Mouse (Mus musculus) embryonic facial prominence, embryonic 13.5 days (tissue): ENCODE results near the gene Noto. TPM values are rescaled to one million over a fixed set of nuclear protein-coding genes. Genes with fewer than 3 reads are reported as not detected.

Experiments
- polyA plus RNA-seq: library from polyadenylated mRNA; unstranded; fragments of >200 nt; fragmentation: Nextera tagmentation; extraction: Ambion mirVana; gene quantifications from 2 replicates; pipeline ENCODE4 v1.2.1, GENCODE M21; 2015

Noto gene
- polyA plus RNA-seq, 1 experiment from 2014 or later, result not detected

Other genes with a start within 250 kb of the Noto start
- 0.35 and 0.47 TPM in 2 replicates for gene Emx1, start 236.4 kb upstream of the Noto start, polyA plus RNA-seq
- 7.0 and 8.2 TPM in 2 replicates for gene Sfxn5, start 90.5 kb upstream of the Noto start, polyA plus RNA-seq
- gene Rab11fip5, start 49.3 kb upstream of the Noto start, polyA plus RNA-seq, result 13.6 and 14.7 TPM in 2 replicates
- gene Smyd5, start 8.1 kb downstream of the Noto start, polyA plus RNA-seq, result 56.2 and 59.1 TPM in 2 replicates
- gene Cct7, start 27.6 kb downstream of the Noto start, polyA plus RNA-seq, result 452 and 471 TPM in 2 replicates
- 31.7 and 34.9 TPM in 2 replicates for gene Pradc1, start 28.1 kb downstream of the Noto start, polyA plus RNA-seq
- gene Fbxo41, start 79.1 kb downstream of the Noto start, polyA plus RNA-seq, result 0.36 and 0.42 TPM in 2 replicates
- not detected in 2 replicates for gene Egr4, start 89.7 kb downstream of the Noto start, polyA plus RNA-seq
- 5.7 and 7.6 TPM in 2 replicates for gene Alms1, start 163.6 kb downstream of the Noto start, polyA plus RNA-seq